Mouse (Mus musculus) limb, embryonic 12.5 days (tissue): ENCODE data around the gene Nkiras1. TPM values are rescaled to one million over a fixed set of nuclear protein-coding genes. Genes with fewer than 3 reads are reported as not detected.

Experiments used
- ATAC-seq: fragments of 200-750 bp; cut with Nextera tagmentation; 2 replicates; pipeline ENCODE4 v1.8.0; 2017; ENCODE audit warnings: low read depth, moderate TSS enrichment; ENCODE audit not compliant: insufficient number of reproducible peaks, insufficient read depth, low FRiP score, low TSS enrichment
- H3K27ac ChIP-seq: fragments of 300-500 bp; sonication (generic); 2 replicates; pipeline ENCODE4 v1.5.1; 2016; ENCODE audit warnings: mild to moderate bottlenecking, moderate library complexity
- H3K27me3 ChIP-seq: fragments of 300-500 bp; sonication (generic); 2 replicates; pipeline ENCODE4 v1.6.1; 2016; ENCODE audit warnings: mild to moderate bottlenecking, moderate library complexity
- H3K36me3 ChIP-seq: fragments of 300-500 bp; sonication (generic); 2 replicates; pipeline ENCODE4 v1.6.1; 2016; ENCODE audit warnings: mild to moderate bottlenecking, moderate library complexity
- H3K4me1 ChIP-seq: fragments of 300-500 bp; sonication (generic); replicated peaks from 2 replicates; pipeline ENCODE4 v1.6.1; 2016
- H3K4me2 ChIP-seq: fragments of 300-500 bp; sonication (generic); 2 replicates; pipeline ENCODE4 v1.6.1; 2016; ENCODE audit warnings: mild to moderate bottlenecking, moderate library complexity
- H3K4me3 ChIP-seq: fragments of 300-500 bp; sonication (generic); replicated peaks from 2 replicates; pipeline ENCODE4 v1.5.1; 2016; ENCODE audit warnings: mild to moderate bottlenecking
- H3K9ac ChIP-seq: fragments of 300-500 bp; sonication (generic); replicated peaks from 2 replicates; pipeline ENCODE4 v1.6.1; 2016; ENCODE audit warnings: mild to moderate bottlenecking, moderate library complexity
- H3K9me3 ChIP-seq: fragments of 300-500 bp; sonication (generic); 2 replicates; pipeline ENCODE4 v1.6.1; 2016; ENCODE audit warnings: mild to moderate bottlenecking, moderate library complexity
- WGBS: fragments of 180-500 bp; shearing (Covaris S2); methylation state at CpG from one replicate; pipeline ENCODE4 v1.1.7; 2016; 5-methylcytosine and 5-hydroxymethylcytosine counted together
- polyA plus RNA-seq: library from polyadenylated mRNA; unstranded; fragments of >200 nt; fragmentation: Nextera tagmentation; extraction: Ambion mirVana; gene quantifications from 2 replicates; pipeline ENCODE4 v1.2.1, GENCODE M21; 2016

The Nkiras1 gene
- polyA plus RNA-seq, 1 experiment from 2014 or later, result 21.2 TPM

GRCm38 (mm10) chr14:18304165-18304564, 33.2 kb downstream of the Nkiras1 start:
- H3K9me3 ChIP-seq, result no peaks in the 10 kb centered on the region
- WGBS, result 97% methylated on average over 5 of the region's 5 CpGs
- H3K36me3 ChIP-seq, result peaks cover 15% of the 10 kb centered on the region
- no peaks in the 10 kb centered on the region for H3K27me3 ChIP-seq
- H3K4me3 ChIP-seq, result no peak overlapping the region
- H3K4me2 ChIP-seq, result no peak overlapping the region
- H3K4me1 ChIP-seq, result no peaks in the 10 kb centered on the region
- H3K9ac ChIP-seq, result no peak overlapping the region
- no peak for ATAC-seq
- no peak overlapping the region for H3K27ac ChIP-seq

- peaks cover 14% of the 10 kb centered on the region; the same call in 1 of the 2 replicates for H3K36me3 ChIP-seq
These were observed 46.8 kb downstream of the Nkiras1 start for GRCm38 (mm10) chr14:18317457-18318411.

DNA sequence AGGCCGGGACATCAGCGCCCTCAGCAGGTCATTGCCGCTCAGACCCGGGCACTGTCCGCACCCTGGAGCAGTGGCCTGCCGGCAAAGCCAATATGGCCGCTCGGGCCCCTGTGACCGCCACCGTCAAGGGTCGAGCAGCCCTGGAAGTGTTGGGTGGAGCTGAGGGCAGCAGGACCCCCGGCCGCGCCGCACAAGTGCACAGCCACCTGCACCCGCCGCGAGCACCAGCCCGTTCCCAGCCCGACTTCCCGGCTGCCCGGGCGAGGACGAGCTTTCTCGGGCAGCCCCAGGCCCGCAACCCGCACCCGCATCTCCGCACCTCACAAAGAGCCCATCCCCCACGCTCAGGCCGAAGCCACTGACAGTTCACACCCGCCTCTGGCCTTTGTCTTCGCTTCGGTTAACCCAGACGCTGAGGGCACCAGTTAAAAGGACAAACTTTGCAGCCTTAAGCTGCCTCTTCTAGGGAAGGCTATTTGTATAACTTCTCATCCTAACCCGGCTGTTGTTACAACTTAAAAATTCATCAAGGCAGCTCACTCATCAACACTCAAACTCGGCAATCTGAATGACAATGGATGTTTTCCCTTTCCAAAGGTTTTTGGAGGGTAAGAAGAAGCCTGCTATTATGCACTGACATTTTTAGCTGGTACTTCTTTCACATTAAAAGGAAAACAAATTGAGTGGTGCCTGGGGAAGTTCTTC, 56.2 kb downstream of the Nkiras1 start:
- H3K27ac ChIP-seq, result no peak overlapping the region
- H3K9ac ChIP-seq, result peak overlapping the region; percentile 60
- H3K36me3 ChIP-seq, result peaks cover 14% of the 10 kb centered on the region
- peak overlapping the region; percentile 76 for H3K4me2 ChIP-seq
- no peak for ATAC-seq
- 2% methylated on average over 37 of the region's 37 CpGs for WGBS
- no peaks in the 10 kb centered on the region for H3K27me3 ChIP-seq
- peak overlapping the region; percentile 45 for H3K4me3 ChIP-seq
- H3K4me1 ChIP-seq, result peaks cover 33% of the 10 kb centered on the region
- no peaks in the 10 kb centered on the region for H3K9me3 ChIP-seq

More at GRCm38 (mm10) chr14:18317457-18318411, 46.8 kb downstream of the Nkiras1 start:
- H3K9me3 ChIP-seq, result no peaks in the 10 kb centered on the region
- H3K4me1 ChIP-seq, result peaks cover 7% of the 10 kb centered on the region; the same call in 1 of the 2 replicates
- H3K4me3 ChIP-seq, result no peak overlapping the region
- H3K4me2 ChIP-seq, result no peak overlapping the region
- no peak overlapping the region for H3K9ac ChIP-seq
- no peaks in the 10 kb centered on the region for H3K27me3 ChIP-seq
- H3K27ac ChIP-seq, result no peak overlapping the region
- no peak for ATAC-seq
- 80% methylated on average over 11 of the region's 11 CpGs for WGBS

- under 1% methylated on average over 66 of the region's 99 CpGs for WGBS
- Histone ChIP-seq H3K36me3 (peaks cover 14% of the 10 kb centered on the region), H3K4me1 (peaks cover 33% of the 10 kb centered on the region), H3K9me3 (no peaks in the 10 kb centered on the region), H3K27me3 (no peaks in the 10 kb centered on the region), H3K4me2 (peak overlapping the region; percentile 68), H3K9ac (peak overlapping the region; percentile 97), H3K4me3 (peak overlapping the region; percentile 96), H3K27ac (peak overlapping the region; percentile 82)
- peak; percentile 46; the same call in 1 of the 2 replicates for ATAC-seq
These were observed 60.1 kb downstream of the Nkiras1 start for GRCm38 (mm10) chr14:18330789-18331692.

DNA sequence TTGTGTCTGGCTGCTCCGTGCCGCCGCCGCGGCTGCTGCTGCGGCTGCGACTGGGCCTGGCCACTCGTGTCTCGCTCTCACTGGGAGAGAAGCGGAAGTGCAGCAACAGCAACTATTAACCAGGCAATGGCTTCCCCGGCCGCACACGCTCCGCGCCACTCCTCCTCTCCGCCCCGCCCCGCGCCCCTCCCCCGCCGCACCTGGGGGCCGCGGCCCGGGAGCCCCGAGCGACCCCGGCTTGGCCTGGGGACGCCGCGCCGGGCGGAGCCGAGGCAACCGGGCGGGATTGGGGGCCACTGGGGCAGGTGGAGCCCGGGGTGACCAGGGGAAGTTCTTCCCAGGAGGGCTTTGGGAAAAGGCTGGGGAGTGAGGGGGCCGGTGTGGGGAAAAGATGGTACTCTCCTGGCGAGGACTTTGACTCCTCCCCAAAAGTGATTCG, 60.8 kb downstream of the Nkiras1 start, which contains the start of gene Ube2e1:
Gene Ube2e1 (minus strand): TSS at position 167 of the 439 bp plus-strand sequence.
- Histone ChIP-seq H3K27ac (peak within 1 kb of the TSS; percentile 82), H3K36me3 (peaks cover 11% of the 10 kb centered on the region), H3K9me3 (no peaks in the 10 kb centered on the region), H3K9ac (peak within 1 kb of the TSS; percentile 97), H3K4me3 (peak within 1 kb of the TSS; percentile 96), H3K4me2 (peak within 1 kb of the TSS; percentile 68), H3K4me1 (peaks cover 27% of the 10 kb centered on the region), H3K27me3 (no peaks in the 10 kb centered on the region)
- under 1% methylated on average over 31 of the region's 39 CpGs for WGBS
- ATAC-seq, result peak; percentile 88

Other genes with a start within 250 kb of the Nkiras1 start
- gene Nr1d2, start 32.0 kb upstream of the Nkiras1 start, polyA plus RNA-seq, result 5.4 and 7.0 TPM in 2 replicates
- 430 and 466 TPM in 2 replicates for gene Rpl15, start 255 bp downstream of the Nkiras1 start, polyA plus RNA-seq
- gene Ube2e1, start 60.7 kb downstream of the Nkiras1 start, polyA plus RNA-seq, result 172 and 185 TPM in 2 replicates